12 mouse cellular contexts compared by ENCODE assay signal in the genomic region with DNA sequence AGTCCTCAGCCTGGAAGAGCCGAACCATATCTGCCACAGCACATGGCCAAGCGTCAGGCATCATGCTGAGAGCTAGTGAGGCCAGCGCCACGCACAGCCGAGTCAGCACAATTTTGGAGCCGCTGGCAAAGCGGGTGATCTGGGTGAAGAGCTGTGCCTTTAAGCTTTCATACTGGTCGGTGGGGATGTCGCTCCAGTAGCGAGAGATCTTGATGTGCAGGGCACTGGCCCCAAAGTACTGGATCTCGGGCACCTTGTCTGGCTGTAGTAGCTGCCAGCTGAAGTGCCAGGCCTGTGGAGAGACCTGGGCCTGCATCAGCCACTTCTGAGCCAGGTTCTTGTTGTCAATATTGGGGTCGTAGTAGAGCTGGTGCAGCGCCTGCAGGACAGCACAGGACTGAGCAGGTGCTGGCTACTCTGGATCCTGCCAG. TPM values are rescaled to one million over a fixed set of nuclear protein-coding genes. Genes with fewer than 3 reads are reported as not detected.
A peak's percentile ranks its signal among the peaks of the same experiment; 100 is the strongest.
DNase-seq lines count a peak whose midpoint lies in the region; ATAC-seq and TF ChIP-seq lines count a peak whose summit lies in the region.
"Had no signal": no experiment of that assay in that cellular context is flagged by ENCODE, and none has a peak within 500 bp of the region (broad histone marks: within the 10 kb centered on the region; RNA-seq: fewer than 3 reads in every experiment).

No protein-coding gene starts in this region.

- 0 out of 2 replicates have a peak overlapping the region, but pooled peaks have one; percentile 99 for H3K4me2 ChIP-seq in forebrain, embryonic 14.5 days (ENCODE audit: low read length)
- H3K4me2 ChIP-seq in forebrain, embryonic 16.5 days (ENCODE audit: low read length), result no peak overlapping the region
- H3K4me2 ChIP-seq in midbrain, embryonic 13.5 days (replicated peaks), result peak overlapping the region; percentile 100; the same call in 1 of the 2 replicates
- H3K4me2 ChIP-seq in midbrain, postnatal 0 days (ENCODE audit: low read depth, low read length, poor library complexity, severe bottlenecking), result no peak overlapping the region
- H3K4me2 ChIP-seq in embryonic facial prominence, embryonic 13.5 days, result no peak overlapping the region
- H3K4me2 ChIP-seq in neural tube, embryonic 14.5 days (ENCODE audit: low read depth, low read length), result peak overlapping the region; percentile 98; the same call in 1 of the 2 replicates
- H3K4me2 ChIP-seq: liver, embryonic 15.5 days had no signal

- peaks cover 34% of the 10 kb centered on the region for H3K4me1 ChIP-seq in forebrain, embryonic 14.5 days (ENCODE audit: control insufficient read depth, insufficient read depth, low read length)
- peaks cover 56% of the 10 kb centered on the region for H3K4me1 ChIP-seq in forebrain, embryonic 16.5 days (replicated peaks; ENCODE audit: control insufficient read depth, insufficient read depth, low read length)
- H3K4me1 ChIP-seq in midbrain, embryonic 13.5 days (replicated peaks), result peaks cover 77% of the 10 kb centered on the region
- peaks cover 19% of the 10 kb centered on the region; the same call in 1 of the 2 replicates for H3K4me1 ChIP-seq in midbrain, postnatal 0 days (ENCODE audit: insufficient read depth, low read length)
- peaks cover 44% of the 10 kb centered on the region for H3K4me1 ChIP-seq in embryonic facial prominence, embryonic 13.5 days
- H3K4me1 ChIP-seq in neural tube, embryonic 14.5 days (ENCODE audit: control insufficient read depth, insufficient read depth, low read length), result peaks cover 60% of the 10 kb centered on the region

- H3K9me3 ChIP-seq in forebrain, embryonic 14.5 days (replicated peaks; ENCODE audit: control insufficient read depth, low read length), result no peaks in the 10 kb centered on the region
- H3K9me3 ChIP-seq in forebrain, embryonic 16.5 days (ENCODE audit: control insufficient read depth, low read length), result no peaks in the 10 kb centered on the region
- no peaks in the 10 kb centered on the region for H3K9me3 ChIP-seq in midbrain, embryonic 13.5 days
- no peaks in the 10 kb centered on the region for H3K9me3 ChIP-seq in midbrain, postnatal 0 days (ENCODE audit: low read length)
- no peaks in the 10 kb centered on the region for H3K9me3 ChIP-seq in embryonic facial prominence, embryonic 13.5 days
- no peaks in the 10 kb centered on the region for H3K9me3 ChIP-seq in neural tube, embryonic 14.5 days (ENCODE audit: control insufficient read depth, low read length)
- H3K9me3 ChIP-seq: liver, embryonic 15.5 days had no signal

- no peak for ATAC-seq in forebrain, embryonic 14.5 days
- no peak for ATAC-seq in forebrain, embryonic 16.5 days
- ATAC-seq in midbrain, embryonic 13.5 days, result no peak
- no peak for ATAC-seq in midbrain, postnatal 0 days (ENCODE audit: low FRiP score)
- no peak for ATAC-seq in embryonic facial prominence, embryonic 13.5 days (ENCODE audit: insufficient number of reproducible peaks, insufficient read depth, low FRiP score, low TSS enrichment, low read depth)
- no peak for ATAC-seq in neural tube, embryonic 14.5 days (ENCODE audit: low read depth)
- ATAC-seq: intestine, postnatal 0 days had no signal

- H3K27ac ChIP-seq in forebrain, embryonic 14.5 days (ENCODE audit: low read depth, low read length), result no peak overlapping the region
- H3K27ac ChIP-seq in forebrain, embryonic 16.5 days (ENCODE audit: low read length), result no peak overlapping the region
- no peak overlapping the region for H3K27ac ChIP-seq in midbrain, embryonic 13.5 days
- no peak overlapping the region for H3K27ac ChIP-seq in midbrain, postnatal 0 days (ENCODE audit: low read depth, low read length)
- H3K27ac ChIP-seq in embryonic facial prominence, embryonic 13.5 days, result no peak overlapping the region
- H3K27ac ChIP-seq in neural tube, embryonic 14.5 days (ENCODE audit: low read depth, low read length), result no peak overlapping the region
- H3K27ac ChIP-seq: liver, embryonic 15.5 days had no signal

- WGBS in forebrain, embryonic 14.5 days, result 91% methylated on average over 13 of the region's 13 CpGs
- WGBS in forebrain, embryonic 16.5 days, result 86% methylated on average over 13 of the region's 13 CpGs
- 91% methylated on average over 13 of the region's 13 CpGs for WGBS in midbrain, embryonic 13.5 days
- WGBS in midbrain, postnatal 0 days, result 90% methylated on average over 13 of the region's 13 CpGs
- 91% methylated on average over 13 of the region's 13 CpGs for WGBS in embryonic facial prominence, embryonic 13.5 days
- WGBS in neural tube, embryonic 14.5 days, result 86% methylated on average over 13 of the region's 13 CpGs

- TF ChIP-seq CTCF in midbrain, postnatal 0 days (IDR thresholded peaks at IDR 0.05), result no peak

- H3K36me3 ChIP-seq in forebrain, embryonic 14.5 days (ENCODE audit: control insufficient read depth, insufficient read depth, low read length), result peaks cover 17% of the 10 kb centered on the region
- H3K36me3 ChIP-seq in forebrain, embryonic 16.5 days (ENCODE audit: control insufficient read depth, insufficient read depth), result peaks cover 6% of the 10 kb centered on the region
- peaks cover 21% of the 10 kb centered on the region for H3K36me3 ChIP-seq in midbrain, embryonic 13.5 days
- no peaks in the 10 kb centered on the region; the same call in 1 of the 2 replicates for H3K36me3 ChIP-seq in midbrain, postnatal 0 days (ENCODE audit: insufficient read depth, low read length)
- peaks cover 38% of the 10 kb centered on the region for H3K36me3 ChIP-seq in embryonic facial prominence, embryonic 13.5 days
- peaks cover 9% of the 10 kb centered on the region; the same call in 1 of the 2 replicates for H3K36me3 ChIP-seq in neural tube, embryonic 14.5 days (ENCODE audit: control insufficient read depth, insufficient read depth, low read length)

- no peak overlapping the region for H3K9ac ChIP-seq in forebrain, embryonic 14.5 days (ENCODE audit: low read length)
- no peak overlapping the region for H3K9ac ChIP-seq in forebrain, embryonic 16.5 days (replicated peaks; ENCODE audit: low read depth, low read length)
- H3K9ac ChIP-seq in midbrain, embryonic 13.5 days (replicated peaks), result peak overlapping the region; percentile 92; the same call in 1 of the 2 replicates
- no peak overlapping the region for H3K9ac ChIP-seq in midbrain, postnatal 0 days (replicated peaks; ENCODE audit: low read length, poor library complexity, severe bottlenecking)
- H3K9ac ChIP-seq in embryonic facial prominence, embryonic 13.5 days, result peak overlapping the region; percentile 84; the same call in 1 of the 2 replicates
- no peak overlapping the region for H3K9ac ChIP-seq in neural tube, embryonic 14.5 days (replicated peaks; ENCODE audit: low read depth, low read length)
- H3K9ac ChIP-seq: liver, embryonic 15.5 days had no signal

- no peak overlapping the region for H3K4me3 ChIP-seq in forebrain, embryonic 14.5 days (ENCODE audit: low read depth, low read length)
- no peak overlapping the region for H3K4me3 ChIP-seq in forebrain, embryonic 16.5 days (replicated peaks; ENCODE audit: low read length)
- H3K4me3 ChIP-seq in midbrain, embryonic 13.5 days (replicated peaks), result no peak overlapping the region
- H3K4me3 ChIP-seq in midbrain, postnatal 0 days (ENCODE audit: low read depth, low read length), result no peak overlapping the region
- no peak overlapping the region; the same call in 1 of the 2 replicates for H3K4me3 ChIP-seq in embryonic facial prominence, embryonic 13.5 days
- no peak overlapping the region for H3K4me3 ChIP-seq in neural tube, embryonic 14.5 days (ENCODE audit: low read depth, low read length)

- no peak for DNase-seq in forebrain, embryonic 14.5 days (ENCODE audit: low spot score)
- DNase-seq in midbrain, postnatal 0 days (ENCODE audit: low spot score), result no peak
- no peak for DNase-seq in testis, postnatal 10 days (ENCODE audit: low spot score)
- no peak for DNase-seq in kidney, adult 11 months
- DNase-seq: left cerebral cortex, postnatal 4 days; thymus, postnatal 25 days had no signal

- H3K27me3 ChIP-seq in forebrain, embryonic 14.5 days (replicated peaks; ENCODE audit: control insufficient read depth, insufficient read depth, low read length), result no peaks in the 10 kb centered on the region
- H3K27me3 ChIP-seq in forebrain, embryonic 16.5 days (replicated peaks; ENCODE audit: control insufficient read depth, insufficient read depth, low read length), result no peaks in the 10 kb centered on the region
- H3K27me3 ChIP-seq in midbrain, embryonic 13.5 days, result no peaks in the 10 kb centered on the region
- H3K27me3 ChIP-seq in midbrain, postnatal 0 days (ENCODE audit: insufficient read depth, low read length), result no peaks in the 10 kb centered on the region
- no peaks in the 10 kb centered on the region for H3K27me3 ChIP-seq in embryonic facial prominence, embryonic 13.5 days
- H3K27me3 ChIP-seq in neural tube, embryonic 14.5 days (ENCODE audit: control insufficient read depth, insufficient read depth, low read length), result no peaks in the 10 kb centered on the region
- H3K27me3 ChIP-seq: liver, embryonic 15.5 days had no signal

RNA-seq across cellular contexts. Expression of gene Ipo13, which starts 2.7 kb away (rescaled TPM):
- polyA plus RNA-seq in forebrain, embryonic 14.5 days (2014; fragmentation: Nextera tagmentation; extraction: Ambion mirVana), result 64.1 and 66.2 TPM in 2 replicates
- polyA plus RNA-seq in forebrain, embryonic 16.5 days (2015; fragmentation: Nextera tagmentation; extraction: Ambion mirVana), result 74.3 and 79.9 TPM in 2 replicates
- polyA plus RNA-seq in midbrain, embryonic 13.5 days (2015; fragmentation: Nextera tagmentation; extraction: Ambion mirVana), result 66.2 and 72.9 TPM in 2 replicates
- 30.8 and 39.9 TPM in 2 replicates for total RNA-seq in midbrain, postnatal 0 days (2014; rRNA removed)
- polyA plus RNA-seq in midbrain, postnatal 0 days (2015; fragmentation: Nextera tagmentation; extraction: Ambion mirVana), result 46.0 and 52.4 TPM in 2 replicates
- 46.0 and 47.3 TPM in 2 replicates for polyA plus RNA-seq in embryonic facial prominence, embryonic 13.5 days (2015; fragmentation: Nextera tagmentation; extraction: Ambion mirVana)
- 61.7 and 65.7 TPM in 2 replicates for polyA plus RNA-seq in neural tube, embryonic 14.5 days (2014; fragmentation: Nextera tagmentation; extraction: Ambion mirVana)

RNA-seq across cellular contexts. Expression of gene Artn, which starts 17.4 kb away (rescaled TPM):
- 0.22 and 0.36 TPM in 2 replicates for polyA plus RNA-seq in forebrain, embryonic 14.5 days (2014; fragmentation: Nextera tagmentation; extraction: Ambion mirVana)
- polyA plus RNA-seq in forebrain, embryonic 16.5 days (2015; fragmentation: Nextera tagmentation; extraction: Ambion mirVana), result 0.11 and 0.48 TPM in 2 replicates
- polyA plus RNA-seq in midbrain, embryonic 13.5 days (2015; fragmentation: Nextera tagmentation; extraction: Ambion mirVana), result 0.30 TPM in 2 replicates
- 1.7 and 2.0 TPM in 2 replicates for total RNA-seq in midbrain, postnatal 0 days (2014; rRNA removed)
- polyA plus RNA-seq in midbrain, postnatal 0 days (2015; fragmentation: Nextera tagmentation; extraction: Ambion mirVana), result 0.48 and 0.77 TPM in 2 replicates
- polyA plus RNA-seq in embryonic facial prominence, embryonic 13.5 days (2015; fragmentation: Nextera tagmentation; extraction: Ambion mirVana), result 3.1 and 3.6 TPM in 2 replicates
- 0.84 and 1.3 TPM in 2 replicates for polyA plus RNA-seq in neural tube, embryonic 14.5 days (2014; fragmentation: Nextera tagmentation; extraction: Ambion mirVana)

RNA-seq across cellular contexts. Expression of gene Dph2, which starts 20.3 kb away (rescaled TPM):
- 26.8 and 31.9 TPM in 2 replicates for polyA plus RNA-seq in forebrain, embryonic 14.5 days (2014; fragmentation: Nextera tagmentation; extraction: Ambion mirVana)
- polyA plus RNA-seq in forebrain, embryonic 16.5 days (2015; fragmentation: Nextera tagmentation; extraction: Ambion mirVana), result 29.8 and 30.1 TPM in 2 replicates
- polyA plus RNA-seq in midbrain, embryonic 13.5 days (2015; fragmentation: Nextera tagmentation; extraction: Ambion mirVana), result 26.0 and 26.1 TPM in 2 replicates
- total RNA-seq in midbrain, postnatal 0 days (2014; rRNA removed), result 13.8 and 23.3 TPM in 2 replicates
- 13.3 and 15.9 TPM in 2 replicates for polyA plus RNA-seq in midbrain, postnatal 0 days (2015; fragmentation: Nextera tagmentation; extraction: Ambion mirVana)
- polyA plus RNA-seq in embryonic facial prominence, embryonic 13.5 days (2015; fragmentation: Nextera tagmentation; extraction: Ambion mirVana), result 19.2 and 20.2 TPM in 2 replicates
- polyA plus RNA-seq in neural tube, embryonic 14.5 days (2014; fragmentation: Nextera tagmentation; extraction: Ambion mirVana), result 21.5 and 22.9 TPM in 2 replicates

RNA-seq across cellular contexts. Expression of gene Atp6v0b, which starts 25.0 kb away (rescaled TPM):
- polyA plus RNA-seq in forebrain, embryonic 14.5 days (2014; fragmentation: Nextera tagmentation; extraction: Ambion mirVana), result 483 and 520 TPM in 2 replicates
- polyA plus RNA-seq in forebrain, embryonic 16.5 days (2015; fragmentation: Nextera tagmentation; extraction: Ambion mirVana), result 426 and 531 TPM in 2 replicates
- 458 and 469 TPM in 2 replicates for polyA plus RNA-seq in midbrain, embryonic 13.5 days (2015; fragmentation: Nextera tagmentation; extraction: Ambion mirVana)
- 607 and 625 TPM in 2 replicates for total RNA-seq in midbrain, postnatal 0 days (2014; rRNA removed)
- 667 and 754 TPM in 2 replicates for polyA plus RNA-seq in midbrain, postnatal 0 days (2015; fragmentation: Nextera tagmentation; extraction: Ambion mirVana)
- polyA plus RNA-seq in embryonic facial prominence, embryonic 13.5 days (2015; fragmentation: Nextera tagmentation; extraction: Ambion mirVana), result 183 and 186 TPM in 2 replicates
- 578 and 652 TPM in 2 replicates for polyA plus RNA-seq in neural tube, embryonic 14.5 days (2014; fragmentation: Nextera tagmentation; extraction: Ambion mirVana)

RNA-seq across cellular contexts. Expression of gene B4galt2, which starts 28.9 kb away (rescaled TPM):
- 49.1 and 50.6 TPM in 2 replicates for polyA plus RNA-seq in forebrain, embryonic 14.5 days (2014; fragmentation: Nextera tagmentation; extraction: Ambion mirVana)
- 47.8 and 47.9 TPM in 2 replicates for polyA plus RNA-seq in forebrain, embryonic 16.5 days (2015; fragmentation: Nextera tagmentation; extraction: Ambion mirVana)
- 42.7 and 42.8 TPM in 2 replicates for polyA plus RNA-seq in midbrain, embryonic 13.5 days (2015; fragmentation: Nextera tagmentation; extraction: Ambion mirVana)
- total RNA-seq in midbrain, postnatal 0 days (2014; rRNA removed), result 238 and 337 TPM in 2 replicates
- polyA plus RNA-seq in midbrain, postnatal 0 days (2015; fragmentation: Nextera tagmentation; extraction: Ambion mirVana), result 86.8 and 92.9 TPM in 2 replicates
- polyA plus RNA-seq in embryonic facial prominence, embryonic 13.5 days (2015; fragmentation: Nextera tagmentation; extraction: Ambion mirVana), result 33.8 and 38.7 TPM in 2 replicates
- polyA plus RNA-seq in neural tube, embryonic 14.5 days (2014; fragmentation: Nextera tagmentation; extraction: Ambion mirVana), result 68.7 and 73.6 TPM in 2 replicates

Comparison
In these comparisons a context has a peak if more than half of its experiments do, and no peak if none do; other contexts are left out.
1. H3K4me2 ChIP-seq: peak in forebrain, embryonic 14.5 days (single experiment), midbrain, embryonic 13.5 days (single experiment) and neural tube, embryonic 14.5 days (single experiment); none in forebrain, embryonic 16.5 days (single experiment), midbrain, postnatal 0 days (single experiment) and embryonic facial prominence, embryonic 13.5 days (single experiment).
2. H3K9ac ChIP-seq: peak in midbrain, embryonic 13.5 days (single experiment) and embryonic facial prominence, embryonic 13.5 days (single experiment); none in forebrain, embryonic 14.5 days (single experiment), forebrain, embryonic 16.5 days (single experiment), midbrain, postnatal 0 days (single experiment) and neural tube, embryonic 14.5 days (single experiment).